Mouse (Mus musculus): ENCODE results near the gene Asnsd1. TPM values are rescaled to one million over a fixed set of nuclear protein-coding genes. Genes with fewer than 3 reads are reported as not detected.
"Not testable (repeated sequence)": the region's sequence is repeated elsewhere in the genome, so short reads cannot be mapped to it uniquely, and the experiment has no call there.

Gene Asnsd1
- polyA plus RNA-seq (2015; fragmentation: Nextera tagmentation; extraction: Ambion mirVana), result 52.5 and 56.4 TPM in 2 replicates

- H3K4me2 ChIP-seq (ENCODE audit: low read length), result peak within 1 kb of the TSS; percentile 59
- H3K27ac ChIP-seq (ENCODE audit: low read length), result peak within 1 kb of the TSS; percentile 90
- H3K36me3 ChIP-seq (ENCODE audit: control insufficient read depth, insufficient read depth, low read length), result peaks cover 12% of the 10 kb centered on the region
- H3K9ac ChIP-seq (ENCODE audit: low read depth, low read length), result peak within 1 kb of the TSS; percentile 98
- H3K9me3 ChIP-seq (replicated peaks; ENCODE audit: control insufficient read depth, low read length, poor library complexity, severe bottlenecking), result no peaks in the 10 kb centered on the region
- peak within 1 kb of the TSS; percentile 88 for H3K4me3 ChIP-seq (ENCODE audit: low read depth, low read length)
- peak; percentile 100 for ATAC-seq
- WGBS, result under 1% methylated on average over 44 of the region's 44 CpGs
- H3K4me1 ChIP-seq (ENCODE audit: control insufficient read depth, insufficient read depth, low read length), result peaks cover 7% of the 10 kb centered on the region
- H3K27me3 ChIP-seq (ENCODE audit: control insufficient read depth, insufficient read depth, low read depth, low read length), result no peaks in the 10 kb centered on the region
These were observed at the start of gene Asnsd1, which contains the start of the genes Asdurf and Gm28551 for GRCm38 (mm10) chr1:53352327-53353261. Asnsd1 (minus strand) TSS chr1:53352752. Asdurf (minus strand) TSS chr1:53352619. Gm28551 (minus strand) TSS chr1:53352667.

GRCm38 (mm10) chr1:53393936-53394760 is 41.6 kb upstream of the Asnsd1 start:
- H3K27me3 ChIP-seq (ENCODE audit: control insufficient read depth, insufficient read depth, low read depth, low read length); ATAC-seq; H3K9ac ChIP-seq (ENCODE audit: low read depth, low read length); H3K36me3 ChIP-seq (ENCODE audit: control insufficient read depth, insufficient read depth, low read length); H3K4me3 ChIP-seq (ENCODE audit: low read depth, low read length); H3K27ac ChIP-seq (ENCODE audit: low read length); H3K9me3 ChIP-seq (replicated peaks; ENCODE audit: control insufficient read depth, low read length, poor library complexity, severe bottlenecking); H3K4me1 ChIP-seq (ENCODE audit: control insufficient read depth, insufficient read depth, low read length): not testable (repeated sequence)
- peak overlapping the region; percentile 36 for H3K4me2 ChIP-seq (ENCODE audit: low read length)
- WGBS, result 30% methylated on average over 21 of the region's 21 CpGs

GRCm38 (mm10) chr1:53388762-53389161 is 36.2 kb upstream of the Asnsd1 start:
- Histone ChIP-seq H3K9ac (ENCODE audit: low read depth, low read length) (no peak overlapping the region), H3K4me3 (ENCODE audit: low read depth, low read length) (no peak overlapping the region), H3K9me3 (replicated peaks; ENCODE audit: control insufficient read depth, low read length, poor library complexity, severe bottlenecking) (no peaks in the 10 kb centered on the region), H3K27me3 (ENCODE audit: control insufficient read depth, insufficient read depth, low read depth, low read length) (no peaks in the 10 kb centered on the region), H3K4me1 (ENCODE audit: control insufficient read depth, insufficient read depth, low read length) (no peaks in the 10 kb centered on the region), H3K27ac (ENCODE audit: low read length) (no peak overlapping the region), H3K4me2 (ENCODE audit: low read length) (no peak overlapping the region), H3K36me3 (ENCODE audit: control insufficient read depth, insufficient read depth, low read length) (no peaks in the 10 kb centered on the region)
- ATAC-seq, result no peak
- WGBS, result 92% methylated on average over 12 of the region's 14 CpGs

GRCm38 (mm10) chr1:53384085-53384688 is 31.6 kb upstream of the Asnsd1 start:
- Histone ChIP-seq H3K4me2 (ENCODE audit: low read length) (no peak overlapping the region), H3K4me1 (ENCODE audit: control insufficient read depth, insufficient read depth, low read length) (no peaks in the 10 kb centered on the region), H3K9me3 (replicated peaks; ENCODE audit: control insufficient read depth, low read length, poor library complexity, severe bottlenecking) (no peaks in the 10 kb centered on the region), H3K9ac (ENCODE audit: low read depth, low read length) (no peak overlapping the region), H3K27ac (ENCODE audit: low read length) (no peak overlapping the region), H3K27me3 (ENCODE audit: control insufficient read depth, insufficient read depth, low read depth, low read length) (no peaks in the 10 kb centered on the region), H3K4me3 (ENCODE audit: low read depth, low read length) (no peak overlapping the region), H3K36me3 (ENCODE audit: control insufficient read depth, insufficient read depth, low read length) (no peaks in the 10 kb centered on the region)
- no peak for ATAC-seq
- 65% methylated on average over 6 of the region's 6 CpGs for WGBS

GRCm38 (mm10) chr1:53377731-53378130 is 25.2 kb upstream of the Asnsd1 start:
- H3K4me2 ChIP-seq (ENCODE audit: low read length), result no peak overlapping the region
- 66% methylated on average over 3 of the region's 3 CpGs for WGBS
- no peak overlapping the region for H3K27ac ChIP-seq (ENCODE audit: low read length)
- H3K4me1 ChIP-seq (ENCODE audit: control insufficient read depth, insufficient read depth, low read length), result no peaks in the 10 kb centered on the region
- H3K4me3 ChIP-seq (ENCODE audit: low read depth, low read length), result no peak overlapping the region
- H3K27me3 ChIP-seq (ENCODE audit: control insufficient read depth, insufficient read depth, low read depth, low read length), result no peaks in the 10 kb centered on the region
- no peak for ATAC-seq
- H3K36me3 ChIP-seq (ENCODE audit: control insufficient read depth, insufficient read depth, low read length), result no peaks in the 10 kb centered on the region
- H3K9me3 ChIP-seq (replicated peaks; ENCODE audit: control insufficient read depth, low read length, poor library complexity, severe bottlenecking), result no peaks in the 10 kb centered on the region
- H3K9ac ChIP-seq (ENCODE audit: low read depth, low read length), result no peak overlapping the region

GRCm38 (mm10) chr1:53375965-53376364 is 23.4 kb upstream of the Asnsd1 start:
- H3K4me2 ChIP-seq (ENCODE audit: low read length); H3K27ac ChIP-seq (ENCODE audit: low read length); H3K9me3 ChIP-seq (replicated peaks; ENCODE audit: control insufficient read depth, low read length, poor library complexity, severe bottlenecking); H3K4me3 ChIP-seq (ENCODE audit: low read depth, low read length); ATAC-seq; H3K9ac ChIP-seq (ENCODE audit: low read depth, low read length); H3K36me3 ChIP-seq (ENCODE audit: control insufficient read depth, insufficient read depth, low read length); H3K27me3 ChIP-seq (ENCODE audit: control insufficient read depth, insufficient read depth, low read depth, low read length); H3K4me1 ChIP-seq (ENCODE audit: control insufficient read depth, insufficient read depth, low read length): not testable (repeated sequence)
- WGBS, result 80% methylated on average over 2 of the region's 2 CpGs

- Histone ChIP-seq H3K27me3 (ENCODE audit: control insufficient read depth, insufficient read depth, low read depth, low read length) (no peaks in the 10 kb centered on the region), H3K27ac (ENCODE audit: low read length) (no peak overlapping the region), H3K9ac (ENCODE audit: low read depth, low read length) (no peak overlapping the region), H3K4me3 (ENCODE audit: low read depth, low read length) (no peak overlapping the region), H3K4me2 (ENCODE audit: low read length) (no peak overlapping the region), H3K9me3 (replicated peaks; ENCODE audit: control insufficient read depth, low read length, poor library complexity, severe bottlenecking) (no peaks in the 10 kb centered on the region), H3K4me1 (ENCODE audit: control insufficient read depth, insufficient read depth, low read length) (no peaks in the 10 kb centered on the region), H3K36me3 (ENCODE audit: control insufficient read depth, insufficient read depth, low read length) (no peaks in the 10 kb centered on the region)
- ATAC-seq, result no peak
These were observed 6.4 kb upstream of the Asnsd1 start for GRCm38 (mm10) chr1:53358988-53359387.

GRCm38 (mm10) chr1:53341071-53341470 is 11.5 kb downstream of the Asnsd1 start:
- Histone ChIP-seq H3K9ac (ENCODE audit: low read depth, low read length) (no peak overlapping the region), H3K27me3 (ENCODE audit: control insufficient read depth, insufficient read depth, low read depth, low read length) (no peaks in the 10 kb centered on the region), H3K9me3 (replicated peaks; ENCODE audit: control insufficient read depth, low read length, poor library complexity, severe bottlenecking) (peaks cover 21% of the 10 kb centered on the region; the same call in 1 of the 2 replicates), H3K4me1 (ENCODE audit: control insufficient read depth, insufficient read depth, low read length) (no peaks in the 10 kb centered on the region), H3K36me3 (ENCODE audit: control insufficient read depth, insufficient read depth, low read length) (peaks cover 43% of the 10 kb centered on the region), H3K4me3 (ENCODE audit: low read depth, low read length) (no peak overlapping the region), H3K27ac (ENCODE audit: low read length) (no peak overlapping the region), H3K4me2 (ENCODE audit: low read length) (no peak overlapping the region)
- ATAC-seq, result no peak
- WGBS, result 98% methylated on average over 2 of the region's 2 CpGs
